Mouse (Mus musculus) MEL (cell line): ENCODE measurements around the gene Pkd1. TPM values are rescaled to one million over a fixed set of nuclear protein-coding genes. Genes with fewer than 3 reads are reported as not detected.

Experiments
- DNase-seq: peaks from one replicate; pipeline ENCODE4 v3.0.0; 2011; ENCODE audit warnings: low read depth, low spot score
- H3K27ac ChIP-seq: 2 replicates; pipeline ENCODE4 v1.5.1; 2012; ENCODE audit warnings: low read depth, mild to moderate bottlenecking, control low read depth, low read length, moderate library complexity; ENCODE audit not compliant: control insufficient read depth
- H3K27me3 ChIP-seq, 2 experiments: fragments of 150-350 bp in 1 of 2; sonication (generic) in 1 of 2; 2 replicates each; pipeline ENCODE4 v1.6.1; 2012; ENCODE audit warnings: low read length in 2 of 2, mild to moderate bottlenecking in 2 of 2, improper control_type of control experiment in 1 of 2, moderate library complexity in 1 of 2; ENCODE audit not compliant: insufficient read depth in 2 of 2, control insufficient read depth in 1 of 2
- H3K36me3 ChIP-seq, 2 experiments: 2 replicates each; pipeline ENCODE4 v1.6.1; 2012 to 2014; ENCODE audit warnings: low read length in 2 of 2, improper control_type of control experiment in 1 of 2, inconsistent platforms in 1 of 2, mild to moderate bottlenecking in 1 of 2; ENCODE audit not compliant: insufficient read depth in 2 of 2, control insufficient read depth in 1 of 2
- H3K4me1 ChIP-seq, 2 experiments: fragments of 150-350 bp in 1 of 2; sonication (generic) in 1 of 2; 2 replicates each; pipeline ENCODE4 v1.6.1; 2012; ENCODE audit warnings: low read length in 2 of 2, improper control_type of control experiment in 1 of 2, mild to moderate bottlenecking in 1 of 2; ENCODE audit not compliant: insufficient read depth in 2 of 2, control insufficient read depth in 1 of 2
- H3K4me3 ChIP-seq, 2 experiments: fragments of 150-350 bp in 1 of 2; sonication (generic) in 1 of 2; 2 replicates each; pipeline ENCODE4 v1.5.1; 2012; ENCODE audit warnings: low read depth in 2 of 2, low read length in 2 of 2, mild to moderate bottlenecking in 2 of 2, moderate library complexity in 2 of 2, control low read depth in 1 of 2, improper control_type of control experiment in 1 of 2; ENCODE audit not compliant: control insufficient read depth in 1 of 2, insufficient read depth in 1 of 2
- H3K79me2 ChIP-seq: 2 replicates; pipeline ENCODE4 v1.6.1; 2012; ENCODE audit warnings: mild to moderate bottlenecking, low read length, moderate library complexity; ENCODE audit not compliant: control insufficient read depth, poor library complexity, insufficient read depth
- H3K9ac ChIP-seq: 2 replicates; pipeline ENCODE4 v1.6.1; 2012; ENCODE audit warnings: low read depth, mild to moderate bottlenecking, control low read depth, low read length, moderate library complexity; ENCODE audit not compliant: control insufficient read depth, poor library complexity, severe bottlenecking
- H3K9me3 ChIP-seq: fragments of 150-350 bp; sonication (generic); replicated peaks from 2 replicates; pipeline ENCODE4 v1.6.1; 2012; ENCODE audit warnings: mild to moderate bottlenecking, low read length, improper control_type of control experiment, moderate library complexity; ENCODE audit not compliant: insufficient read depth
- BHLHE40 ChIP-seq: IDR thresholded peaks from 2 replicates; pipeline ENCODE4 v1.6.1; 2012; ENCODE audit warnings: low read depth, mild to moderate bottlenecking, inconsistent platforms, low read length, improper control_type of control experiment, borderline replicate concordance
- CHD1 ChIP-seq: IDR thresholded peaks from 2 replicates; pipeline ENCODE4 v1.6.1; 2012; ENCODE audit warnings: low read depth, mild to moderate bottlenecking, inconsistent platforms, low read length, improper control_type of control experiment
- CTCF ChIP-seq, 3 experiments: IDR thresholded peaks in 2 of 3; conservative IDR thresholded peaks in 1 of 3; 2 replicates each; pipeline ENCODE4 v1.5.1; 2011 to 2012; ENCODE audit warnings: low read length in 3 of 3, low read depth in 2 of 3, mild to moderate bottlenecking in 2 of 3, improper control_type of control experiment in 1 of 3, inconsistent platforms in 1 of 3, mixed read lengths in 1 of 3, moderate library complexity in 1 of 3; ENCODE audit not compliant: control insufficient read depth in 1 of 3, insufficient read depth in 1 of 3, poor library complexity in 1 of 3, severe bottlenecking in 1 of 3
- EP300 ChIP-seq, 2 experiments: IDR thresholded peaks; 2 replicates each; pipeline ENCODE4 v1.6.1; 2011; ENCODE audit warnings: improper control_type of control experiment in 2 of 2, low read length in 2 of 2, low read depth in 1 of 2, mild to moderate bottlenecking in 1 of 2
- GABPA ChIP-seq: IDR thresholded peaks from 2 replicates; pipeline ENCODE4 v1.6.1; 2012; ENCODE audit warnings: low read depth, mild to moderate bottlenecking, inconsistent platforms, low read length, improper control_type of control experiment, moderate library complexity
- HCFC1 ChIP-seq: IDR thresholded peaks from 2 replicates; pipeline ENCODE4 v1.6.1; 2012; ENCODE audit warnings: low read depth, mild to moderate bottlenecking, inconsistent platforms, low read length, improper control_type of control experiment, moderate library complexity
- MAX ChIP-seq: IDR thresholded peaks from 2 replicates; pipeline ENCODE4 v1.6.1; 2011; ENCODE audit warnings: low read length, improper control_type of control experiment
- MAZ ChIP-seq: IDR thresholded peaks from 2 replicates; pipeline ENCODE4 v1.6.1; 2012; ENCODE audit warnings: low read depth, mild to moderate bottlenecking, inconsistent platforms, low read length, improper control_type of control experiment
- MEF2A ChIP-seq: IDR thresholded peaks from 2 replicates; pipeline ENCODE4 v1.6.1; 2014; ENCODE audit warnings: low read depth, mild to moderate bottlenecking, inconsistent platforms, low read length, improper control_type of control experiment; ENCODE audit not compliant: poor library complexity, insufficient replicate concordance, severe bottlenecking; ENCODE audit errors: extremely low read depth
- MXI1 ChIP-seq: IDR thresholded peaks from 2 replicates; pipeline ENCODE4 v1.6.1; 2011; ENCODE audit warnings: mild to moderate bottlenecking, low read depth, low read length, improper control_type of control experiment
- MYC ChIP-seq: IDR thresholded peaks from 2 replicates; pipeline ENCODE4 v1.6.1; 2011; ENCODE audit warnings: low read depth, mild to moderate bottlenecking, low read length, improper control_type of control experiment, moderate library complexity
- NELFE ChIP-seq: IDR thresholded peaks from 2 replicates; pipeline ENCODE4 v1.6.1; 2011; ENCODE audit warnings: low read depth, low read length, improper control_type of control experiment
- POLR2A ChIP-seq, 2 experiments: IDR thresholded peaks; 2 replicates each; pipeline ENCODE4 v1.6.1; 2011 to 2012; ENCODE audit warnings: low read length in 2 of 2, mild to moderate bottlenecking in 2 of 2, control low read depth in 1 of 2, improper control_type of control experiment in 1 of 2, low read depth in 1 of 2, moderate library complexity in 1 of 2; ENCODE audit not compliant: control insufficient read depth in 1 of 2, insufficient read depth in 1 of 2, poor library complexity in 1 of 2
- POLR2AphosphoS2 ChIP-seq: IDR thresholded peaks from 2 replicates; pipeline ENCODE4 v1.6.1; 2011; ENCODE audit warnings: low read length, improper control_type of control experiment
- RCOR1 ChIP-seq: IDR thresholded peaks from 2 replicates; pipeline ENCODE4 v1.6.1; 2012; ENCODE audit warnings: low read depth, mild to moderate bottlenecking, inconsistent platforms, low read length, improper control_type of control experiment
- SIN3A ChIP-seq: IDR thresholded peaks from 2 replicates; pipeline ENCODE4 v1.6.1; 2012; ENCODE audit warnings: low read length, improper control_type of control experiment, inconsistent platforms
- TCF12 ChIP-seq: IDR thresholded peaks from 2 replicates; pipeline ENCODE4 v1.6.1; 2014; ENCODE audit warnings: low read depth, mild to moderate bottlenecking, inconsistent platforms, low read length, improper control_type of control experiment, moderate library complexity
- UBTF ChIP-seq: IDR thresholded peaks from 2 replicates; pipeline ENCODE4 v1.6.1; 2012; ENCODE audit warnings: low read depth, mild to moderate bottlenecking, inconsistent platforms, low read length, improper control_type of control experiment, moderate library complexity, borderline replicate concordance; ENCODE audit not compliant: insufficient read depth
- ZKSCAN1 ChIP-seq: IDR thresholded peaks from 2 replicates; pipeline ENCODE4 v1.6.1; 2012; ENCODE audit warnings: low read depth, mild to moderate bottlenecking, inconsistent platforms, low read length, improper control_type of control experiment, moderate library complexity
- ZNF384 ChIP-seq: IDR thresholded peaks from 2 replicates; pipeline ENCODE4 v1.6.1; 2012; ENCODE audit warnings: low read depth, mild to moderate bottlenecking, inconsistent platforms, low read length, improper control_type of control experiment
- polyA plus RNA-seq, 2 experiments: library from polyadenylated mRNA; stranded (reverse) in 1 of 2; unstranded in 1 of 2; fragments of >175 nt in 1 of 2; fragments of >200 nt in 1 of 2; gene quantifications; 2 replicates each; pipeline versions ENCODE4 v1.2.1 to v1.2.4; 2012; ENCODE audit warnings: low replicate concordance in 2 of 2, low read depth in 1 of 2; ENCODE audit not compliant: insufficient read length in 2 of 2, insufficient read depth in 1 of 2, missing spikeins in 1 of 2
- total RNA-seq: library from RNA; depleted of rRNA; stranded (reverse); fragments of 300-350 nt; gene quantifications from 2 replicates; pipeline ENCODE4 v1.2.3, GENCODE M21; 2012

Gene Pkd1
- total and polyA plus RNA-seq, 3 experiments: 10.6 to 10.7 TPM; not detected in 1

DNA sequence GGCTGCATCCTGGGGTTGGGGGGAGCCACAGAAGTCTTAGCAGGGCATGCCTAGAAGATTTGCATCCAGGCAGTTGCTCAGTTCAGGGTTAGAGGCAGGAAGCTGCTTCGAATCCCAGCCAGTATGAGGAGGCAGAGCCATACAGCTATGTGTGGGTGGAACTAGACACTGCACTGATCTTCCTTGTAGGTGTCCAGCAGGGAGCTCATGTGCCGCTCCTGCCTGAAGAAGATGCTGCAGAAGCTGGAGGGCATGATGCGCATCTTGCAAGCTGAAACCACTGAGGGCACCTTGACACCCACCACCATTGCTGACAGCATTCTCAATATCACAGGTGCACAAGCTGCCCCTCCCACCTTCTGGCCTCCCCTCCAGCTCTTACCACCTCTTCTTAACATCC lies 29.9 kb downstream of the Pkd1 start (continued):
- TF ChIP-seq NELFE (no peak), POLR2A (IDR thresholded peaks at IDR 0.05; ENCODE audit: control insufficient read depth in 1 of 2, insufficient read depth in 1 of 2, low read depth in 1 of 2, low read length in 2 of 2, poor library complexity in 1 of 2) (no peak)
- TF ChIP-seq, all 39 proteins: peak for 0

DNA sequence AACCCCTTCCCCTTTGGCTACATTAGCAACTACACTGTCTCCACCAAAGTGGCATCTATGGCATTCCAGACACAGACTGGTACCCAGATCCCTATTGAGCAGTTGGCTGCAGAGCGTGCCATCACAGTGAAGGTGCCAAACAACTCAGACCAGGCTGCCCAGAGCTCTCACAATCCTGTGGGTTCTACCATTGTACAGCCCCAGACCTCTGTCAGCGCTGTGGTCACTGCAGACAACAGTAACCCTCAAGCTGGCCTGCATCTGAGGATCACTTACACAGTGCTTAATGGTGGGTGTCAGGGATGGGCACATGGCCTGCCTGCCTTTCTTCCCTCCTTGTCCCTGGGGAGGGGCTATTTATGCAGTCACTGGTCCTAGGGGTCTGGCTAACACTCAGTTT lies 30.7 kb downstream of the Pkd1 start:
- TF ChIP-seq RCOR1 (no peak), POLR2AphosphoS2 (no peak), MAX (no peak), ZKSCAN1 (no peak), GABPA (no peak), UBTF (no peak), EP300 (IDR thresholded peaks at IDR 0.05; ENCODE audit: low read depth in 1 of 2, low read length in 2 of 2) (no peak), SIN3A (no peak), MEF2A (no peak), MAZ (no peak), HCFC1 (no peak), CHD1 (no peak), MXI1 (no peak), CTCF (IDR thresholded peaks at IDR 0.05 in 2 of 3, conservative IDR thresholded peaks at IDR 0.05 in 1 of 3; ENCODE audit: control insufficient read depth in 1 of 3, insufficient read depth in 1 of 3, low read depth in 2 of 3, low read length in 3 of 3, poor library complexity in 1 of 3, severe bottlenecking in 1 of 3) (no peak), TCF12 (no peak), MYC (no peak), BHLHE40 (no peak), ZNF384 (no peak)
- no peaks in the 10 kb centered on the region for H3K4me1 ChIP-seq

More for the DNA sequence above, 30.7 kb downstream of the Pkd1 start:
- no peak for DNase-seq
- H3K9me3 ChIP-seq: no peaks in the 10 kb centered on the region
- no peak overlapping the region for H3K9ac ChIP-seq
- H3K36me3 ChIP-seq: peaks cover 0 to 2% of the 10 kb centered on the region in 2 experiments; a peak in 1 of 4 replicates
- no peaks in the 10 kb centered on the region for H3K79me2 ChIP-seq
- no peak overlapping the region for H3K4me3 ChIP-seq
- no peak overlapping the region for H3K27ac ChIP-seq
- no peaks in the 10 kb centered on the region for H3K27me3 ChIP-seq
